Mouse (Mus musculus) forebrain, embryonic 11.5 days (tissue): ENCODE results near the gene H2al1g. TPM values are rescaled to one million over a fixed set of nuclear protein-coding genes. Genes with fewer than 3 reads are reported as not detected.
"Not testable (repeated sequence)": the region's sequence is repeated elsewhere in the genome, so short reads cannot be mapped to it uniquely, and the experiment has no call there.

ENCODE experiments used
- ATAC-seq: fragments of 200-750 bp; cut with Nextera tagmentation; replicated peaks from 2 replicates; pipeline ENCODE4 v1.8.0; 2017; ENCODE audit warnings: moderate TSS enrichment; ENCODE audit not compliant: low FRiP score
- DNase-seq: peaks from one replicate; pipeline ENCODE4 v3.0.0-alpha.2; 2017; ENCODE audit warnings: low spot score
- H3K27ac ChIP-seq: fragments of 300-500 bp; sonication (generic); 2 replicates; pipeline ENCODE4 v1.5.1; 2014; ENCODE audit warnings: low read depth, low read length
- H3K27me3 ChIP-seq: fragments of 300-500 bp; sonication (generic); 2 replicates; pipeline ENCODE4 v1.6.1; 2014; ENCODE audit warnings: mild to moderate bottlenecking, low read length, mixed read lengths; ENCODE audit not compliant: control insufficient read depth, insufficient read depth
- H3K36me3 ChIP-seq: fragments of 300-500 bp; sonication (generic); 2 replicates; pipeline ENCODE4 v1.6.1; 2014; ENCODE audit warnings: mild to moderate bottlenecking, low read length, moderate library complexity, mixed read lengths; ENCODE audit not compliant: control insufficient read depth, insufficient read depth
- H3K4me1 ChIP-seq: fragments of 300-500 bp; sonication (generic); replicated peaks from 2 replicates; pipeline ENCODE4 v1.6.1; 2014; ENCODE audit warnings: low read length, mixed read lengths; ENCODE audit not compliant: control insufficient read depth, insufficient read depth
- H3K4me2 ChIP-seq: fragments of 300-500 bp; sonication (generic); 2 replicates; pipeline ENCODE4 v1.6.1; 2014; ENCODE audit warnings: low read depth, mild to moderate bottlenecking, low read length, moderate library complexity, mixed read lengths; ENCODE audit not compliant: severe bottlenecking
- H3K4me3 ChIP-seq: fragments of 300-500 bp; sonication (generic); 2 replicates; pipeline ENCODE4 v1.5.1; 2014; ENCODE audit warnings: low read depth, low read length
- H3K9ac ChIP-seq: fragments of 300-500 bp; sonication (generic); 2 replicates; pipeline ENCODE4 v1.6.1; 2014; ENCODE audit warnings: low read length
- H3K9me3 ChIP-seq: fragments of 300-500 bp; sonication (generic); 2 replicates; pipeline ENCODE4 v1.6.1; 2016; ENCODE audit warnings: low read length, mixed read lengths; ENCODE audit not compliant: control insufficient read depth
- WGBS: fragments of 180-500 bp; shearing (Covaris S2); extraction: QIAGEN DNeasy Blood & Tissue Kit; methylation state at CpG from one replicate; pipeline ENCODE4 v1.1.7; 2014; 5-methylcytosine and 5-hydroxymethylcytosine counted together
- polyA plus RNA-seq: library from polyadenylated mRNA; unstranded; fragments of >200 nt; fragmentation: Nextera tagmentation; extraction: Ambion mirVana; gene quantifications from 2 replicates; pipeline ENCODE4 v1.2.1, GENCODE M21; 2014

H2al1g gene
- not detected in 2 replicates for polyA plus RNA-seq

DNA sequence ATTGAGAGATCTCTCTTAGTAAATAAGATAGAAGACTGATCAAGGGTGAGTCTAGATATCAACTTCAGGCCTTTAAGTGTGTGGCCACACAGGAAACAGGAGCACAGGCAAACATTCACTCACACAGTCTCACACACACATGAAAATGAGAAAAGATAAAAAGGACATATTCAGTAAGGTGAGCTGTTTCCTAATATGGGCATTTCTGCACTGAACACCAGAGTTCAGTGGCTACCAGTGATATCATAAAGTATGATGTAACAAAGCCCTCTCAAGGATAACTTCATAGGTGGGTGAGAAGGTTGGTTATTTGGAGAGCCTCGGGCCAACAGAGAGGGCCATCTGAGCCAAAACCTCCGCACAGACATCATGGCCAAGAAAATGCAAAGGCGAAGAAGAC, at the start of gene H2al1g:
H2al1g (plus strand) TSS at position 301 of the 400 bp plus-strand sequence.
- not testable (repeated sequence) for H3K4me2 ChIP-seq, H3K27me3 ChIP-seq, ATAC-seq, H3K9me3 ChIP-seq, H3K4me1 ChIP-seq, H3K4me3 ChIP-seq, H3K9ac ChIP-seq, H3K27ac ChIP-seq, DNase-seq, H3K36me3 ChIP-seq
- no CpG with 5 or more reads among the region's 3 CpGs for WGBS

DNA sequence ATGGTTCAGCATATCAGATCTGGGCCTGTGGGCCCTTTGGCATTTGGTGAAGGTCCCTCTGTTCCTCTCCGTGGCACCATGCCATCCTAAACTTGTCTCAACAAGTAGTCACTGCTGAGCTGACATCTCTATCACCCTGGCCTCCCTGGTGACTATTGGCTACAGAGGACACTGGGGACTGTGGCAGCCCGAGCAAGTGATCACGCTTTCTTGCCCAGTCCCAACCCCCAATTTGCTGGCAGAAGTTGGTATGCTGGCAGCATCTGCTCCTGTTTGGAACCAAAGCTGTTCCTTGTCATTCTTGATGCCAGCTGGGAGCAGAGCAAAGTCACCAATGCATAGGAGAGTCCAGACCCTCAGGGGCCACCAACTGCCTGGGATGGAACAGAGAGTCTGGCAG, 49.0 kb upstream of the H2al1g start:
- Histone ChIP-seq H3K4me2 (no peak overlapping the region), H3K4me3 (no peak overlapping the region), H3K36me3 (no peaks in the 10 kb centered on the region), H3K27me3 (no peaks in the 10 kb centered on the region), H3K27ac (no peak overlapping the region), H3K9me3 (no peaks in the 10 kb centered on the region), H3K4me1 (no peaks in the 10 kb centered on the region), H3K9ac (no peak overlapping the region)
- no peak for ATAC-seq
- no peak for DNase-seq
- WGBS, result 87% methylated on average over 3 of the region's 3 CpGs

DNA sequence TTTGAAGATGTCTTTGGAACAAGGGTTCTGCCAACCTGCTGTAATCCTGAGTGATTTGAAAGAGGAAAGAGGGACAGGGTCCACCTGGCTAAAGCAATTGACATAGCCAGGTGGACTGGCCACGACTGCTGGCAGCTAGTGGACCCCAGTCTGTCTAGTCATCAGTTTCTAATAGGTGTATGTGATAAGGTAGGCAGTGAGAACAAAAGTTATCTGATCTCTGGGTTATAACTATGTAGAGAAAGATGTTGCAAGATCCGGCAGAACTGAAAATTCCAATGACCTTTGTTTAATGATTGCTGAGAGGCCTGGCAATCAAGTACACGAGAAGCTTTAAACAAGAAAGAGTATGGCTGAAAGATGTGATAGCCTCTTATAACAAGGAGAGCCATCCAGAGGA, 44.9 kb upstream of the H2al1g start:
- no peak overlapping the region for H3K4me2 ChIP-seq
- 86% methylated on average over 3 of the region's 3 CpGs for WGBS
- H3K9ac ChIP-seq, result no peak overlapping the region
- H3K27me3 ChIP-seq, result no peaks in the 10 kb centered on the region
- no peaks in the 10 kb centered on the region for H3K4me1 ChIP-seq
- H3K27ac ChIP-seq, result no peak overlapping the region
- ATAC-seq (no peak), DNase-seq (no peak)
- no peaks in the 10 kb centered on the region for H3K9me3 ChIP-seq
- no peak overlapping the region for H3K4me3 ChIP-seq
- no peaks in the 10 kb centered on the region for H3K36me3 ChIP-seq

DNA sequence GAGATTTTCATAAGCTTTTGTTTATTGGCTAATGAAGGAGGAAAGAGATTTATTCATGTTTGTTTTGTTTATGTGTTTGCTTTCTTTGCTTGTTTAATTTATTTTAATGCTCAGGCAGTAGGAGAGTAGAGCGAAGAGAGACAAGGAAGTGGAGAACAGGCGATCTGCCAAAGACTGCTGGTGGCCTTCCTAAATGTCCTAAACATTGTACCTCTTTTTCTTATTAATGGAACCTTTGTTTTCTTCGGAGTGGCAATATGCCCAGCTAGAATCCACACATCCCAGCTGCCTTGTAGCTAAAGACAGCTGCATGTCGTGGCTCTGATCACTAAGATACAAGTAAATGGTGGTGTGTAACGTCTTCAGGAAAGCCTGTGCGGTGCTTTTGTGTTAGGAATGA, 41.0 kb upstream of the H2al1g start:
- Histone ChIP-seq H3K9ac (no peak overlapping the region), H3K27ac (no peak overlapping the region), H3K9me3 (no peaks in the 10 kb centered on the region), H3K36me3 (no peaks in the 10 kb centered on the region), H3K27me3 (no peaks in the 10 kb centered on the region), H3K4me2 (no peak overlapping the region), H3K4me3 (no peak overlapping the region), H3K4me1 (no peaks in the 10 kb centered on the region)
- DNase-seq, result no peak
- WGBS, result 79% methylated on average over 6 of the region's 6 CpGs
- ATAC-seq, result no peak

DNA sequence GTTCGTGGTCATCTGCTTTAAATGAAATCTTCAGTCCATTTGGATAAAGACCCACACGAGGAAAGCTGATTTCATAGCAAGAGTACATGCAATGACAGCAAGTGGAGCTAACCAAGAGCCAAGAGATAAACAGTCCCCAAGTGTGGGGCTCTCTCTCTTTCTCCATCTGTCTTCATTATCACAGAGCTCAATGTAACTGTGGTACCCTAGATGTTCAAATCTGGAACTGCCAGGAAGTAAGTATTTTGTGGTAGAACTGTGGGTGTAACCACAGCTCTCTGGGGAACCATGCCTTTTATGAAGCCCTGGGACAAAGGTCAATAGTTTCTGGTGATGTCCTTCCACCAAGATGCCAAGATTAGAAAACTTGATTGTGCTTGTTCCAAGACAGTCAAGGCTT, 37.3 kb upstream of the H2al1g start:
- Histone ChIP-seq H3K4me2 (no peak overlapping the region), H3K4me1 (no peaks in the 10 kb centered on the region), H3K9me3 (no peaks in the 10 kb centered on the region), H3K27me3 (no peaks in the 10 kb centered on the region), H3K4me3 (no peak overlapping the region), H3K36me3 (no peaks in the 10 kb centered on the region), H3K9ac (no peak overlapping the region), H3K27ac (no peak overlapping the region)
- DNase-seq (no peak), ATAC-seq (no peak)
- WGBS, result 76% methylated on average over 2 of the region's 2 CpGs

DNA sequence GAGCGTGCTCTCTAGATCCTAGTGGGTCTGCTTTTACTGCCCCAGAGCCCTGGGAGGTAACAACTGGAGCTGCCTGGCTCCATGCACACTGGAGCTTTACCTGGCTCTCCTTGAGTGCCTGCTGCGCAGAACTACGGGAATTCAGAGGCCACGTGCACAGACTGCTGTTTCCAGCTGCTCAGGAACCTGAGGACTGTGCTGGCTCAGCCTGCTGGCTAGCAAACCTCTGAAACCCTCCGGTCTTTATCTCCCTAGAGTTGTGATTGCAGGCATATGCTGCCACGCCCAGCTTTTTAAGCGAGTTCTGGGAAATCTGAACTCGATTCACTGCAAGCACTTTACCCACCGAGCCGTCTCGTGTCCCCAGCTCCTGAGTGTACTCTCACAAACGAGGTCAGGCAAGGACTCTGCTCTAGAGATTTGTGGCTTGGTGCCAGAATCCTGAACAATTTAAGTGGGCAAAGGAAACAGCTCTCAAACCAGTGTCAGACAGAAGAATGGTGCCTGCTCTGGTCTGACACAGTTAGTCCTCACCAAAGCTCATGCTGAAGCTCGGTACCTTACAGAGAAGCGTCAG, 29.7 kb upstream of the H2al1g start:
- no peak for DNase-seq
- H3K4me2 ChIP-seq, result no peak overlapping the region
- no peak overlapping the region for H3K4me3 ChIP-seq
- 82% methylated on average over 14 of the region's 14 CpGs for WGBS
- H3K4me1 ChIP-seq, result no peaks in the 10 kb centered on the region
- H3K36me3 ChIP-seq, result no peaks in the 10 kb centered on the region
- no peaks in the 10 kb centered on the region; the same call in 1 of the 2 replicates for H3K9me3 ChIP-seq
- H3K9ac ChIP-seq, result no peak overlapping the region
- no peak overlapping the region for H3K27ac ChIP-seq
- no peaks in the 10 kb centered on the region for H3K27me3 ChIP-seq
- ATAC-seq, result no peak

DNA sequence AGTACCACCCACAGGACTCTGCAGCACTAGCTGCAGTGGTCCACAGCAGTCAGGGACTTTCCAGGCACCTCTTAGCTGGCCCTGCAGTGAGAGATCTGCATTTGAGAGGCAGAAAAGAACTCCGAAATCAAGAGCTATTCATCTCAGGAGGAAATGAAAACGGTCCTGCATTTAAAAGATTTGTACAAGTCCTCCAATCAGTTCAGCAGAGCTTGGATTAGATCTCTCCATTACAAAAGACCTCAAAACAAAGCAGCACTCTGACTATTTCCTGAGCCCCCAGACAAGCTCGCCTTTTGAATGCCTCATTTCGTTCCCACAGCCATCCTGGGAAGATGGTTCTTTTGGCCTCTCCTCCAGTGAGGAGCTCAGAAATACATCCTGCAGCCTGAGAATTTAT, 28.8 kb upstream of the H2al1g start:
- WGBS, result 30% methylated on average over 4 of the region's 4 CpGs
- Histone ChIP-seq H3K9ac (no peak overlapping the region), H3K27ac (no peak overlapping the region), H3K9me3 (no peaks in the 10 kb centered on the region; the same call in 1 of the 2 replicates), H3K4me1 (no peaks in the 10 kb centered on the region), H3K36me3 (no peaks in the 10 kb centered on the region), H3K4me2 (no peak overlapping the region), H3K27me3 (no peaks in the 10 kb centered on the region), H3K4me3 (no peak overlapping the region)
- DNase-seq (no peak), ATAC-seq (no peak)

DNA sequence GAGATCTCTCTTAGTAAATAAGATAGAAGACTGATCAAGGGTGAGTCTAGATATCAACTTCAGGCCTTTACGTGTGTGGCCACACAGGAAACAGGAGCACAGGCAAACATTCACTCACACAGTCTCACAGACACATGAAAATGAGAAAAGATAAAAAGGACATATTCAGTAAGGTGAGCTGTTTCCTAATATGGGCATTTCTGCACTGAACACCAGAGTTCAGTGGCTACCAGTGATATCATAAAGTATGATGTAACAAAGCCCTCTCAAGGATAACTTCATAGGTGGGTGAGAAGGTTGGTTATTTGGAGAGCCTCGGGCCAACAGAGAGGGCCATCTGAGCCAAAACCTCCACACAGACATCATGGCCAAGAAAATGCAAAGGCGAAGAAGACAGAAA, 19.1 kb upstream of the H2al1g start, which contains the start of gene H2al1a:
H2al1a (plus strand) TSS at position 301 of the 400 bp plus-strand sequence.
- not testable (repeated sequence) for DNase-seq, ATAC-seq, H3K27me3 ChIP-seq, H3K4me2 ChIP-seq, H3K36me3 ChIP-seq, H3K27ac ChIP-seq, H3K9me3 ChIP-seq, H3K4me3 ChIP-seq, H3K9ac ChIP-seq, H3K4me1 ChIP-seq
- no CpG with 5 or more reads among the region's 3 CpGs for WGBS

DNA sequence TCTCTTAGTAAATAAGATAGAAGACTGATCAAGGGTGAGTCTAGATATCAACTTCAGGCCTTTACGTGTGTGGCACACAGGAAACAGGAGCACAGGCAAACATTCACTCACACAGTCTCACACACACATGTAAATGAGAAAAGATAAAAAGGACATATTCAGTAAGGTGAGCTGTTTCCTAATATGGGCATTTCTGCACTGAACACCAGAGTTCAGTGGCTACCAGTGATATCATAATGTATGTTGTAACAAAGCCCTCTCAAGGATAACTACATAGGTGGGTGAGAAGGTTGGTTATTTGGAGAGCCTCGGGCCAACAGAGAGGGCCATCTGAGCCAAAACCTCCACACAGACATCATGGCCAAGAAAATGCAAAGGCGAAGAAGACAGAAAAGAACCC, 15.9 kb upstream of the H2al1g start, which contains the start of gene H2al1b:
H2al1b (plus strand) TSS at position 301 of the 400 bp plus-strand sequence.
- not testable (repeated sequence) for H3K36me3 ChIP-seq, H3K4me1 ChIP-seq, H3K27ac ChIP-seq, H3K4me3 ChIP-seq, H3K9ac ChIP-seq, H3K9me3 ChIP-seq, ATAC-seq, DNase-seq, H3K27me3 ChIP-seq, H3K4me2 ChIP-seq
- WGBS, result 94% methylated on average over 1 of the region's 3 CpGs
